Mouse (Mus musculus): ENCODE measurements around the gene 1700018F24Rik. TPM values are rescaled to one million over a fixed set of nuclear protein-coding genes. Genes with fewer than 3 reads are reported as not detected.
"Not testable (repeated sequence)": the region's sequence is repeated elsewhere in the genome, so short reads cannot be mapped to it uniquely, and the experiment has no call there.

The 1700018F24Rik gene
- polyA plus RNA-seq, 1 experiment from 2014 or later: not detected

GRCm38 (mm10) chr5:145016761-145017160 lies 26.0 kb upstream of the 1700018F24Rik start:
- WGBS: 43% methylated on average over 2 of the region's 2 CpGs
- ATAC-seq (ENCODE audit: insufficient read depth); DNase-seq: not testable (repeated sequence)

DNA sequence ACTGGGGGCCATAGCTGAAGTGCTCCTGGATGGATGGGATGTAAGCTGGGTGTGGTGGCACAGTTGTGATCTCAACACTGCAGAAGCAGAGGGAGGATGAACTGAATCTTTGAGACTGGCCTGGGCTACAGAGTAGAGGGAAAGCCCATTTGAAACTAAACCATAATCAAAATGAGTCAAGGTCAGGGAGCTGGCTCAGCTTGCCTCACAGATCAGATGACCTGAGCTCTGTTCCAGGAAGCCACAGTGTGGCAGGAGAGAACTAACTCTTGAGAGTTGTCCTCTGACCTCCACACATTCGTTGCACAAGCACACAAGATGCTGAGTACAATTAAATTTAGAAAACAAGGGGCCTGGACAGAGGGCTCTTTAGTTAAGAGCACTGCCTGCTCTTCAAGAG lies 22.5 kb upstream of the 1700018F24Rik start:
- not testable (repeated sequence) for H3K9ac ChIP-seq; H3K4me2 ChIP-seq; H3K9me3 ChIP-seq (ENCODE audit: low read depth, low read length); ATAC-seq (ENCODE audit: insufficient read depth); H3K4me1 ChIP-seq (ENCODE audit: insufficient read depth); H3K27me3 ChIP-seq (ENCODE audit: insufficient read depth, low read length); H3K27ac ChIP-seq (ENCODE audit: low read depth); H3K4me3 ChIP-seq (ENCODE audit: low read depth, low read length); H3K36me3 ChIP-seq (ENCODE audit: insufficient read depth); DNase-seq
- WGBS: 16% methylated on average over 1 of the region's 1 CpGs

More at GRCm38 (mm10) chr5:145016761-145017160, 26.0 kb upstream of the 1700018F24Rik start:
- not testable (repeated sequence) for H3K27me3 ChIP-seq (ENCODE audit: insufficient read depth, low read length); H3K4me1 ChIP-seq (ENCODE audit: insufficient read depth); H3K9me3 ChIP-seq (ENCODE audit: low read depth, low read length); H3K36me3 ChIP-seq (ENCODE audit: insufficient read depth); H3K4me2 ChIP-seq; H3K27ac ChIP-seq (ENCODE audit: low read depth); H3K4me3 ChIP-seq (ENCODE audit: low read depth, low read length); H3K9ac ChIP-seq
- TF ChIP-seq CTCF (IDR thresholded peaks at IDR 0.05; ENCODE audit: low read depth): peak; percentile 14; the same call in 1 of the 2 replicates

- not testable (repeated sequence) for H3K9ac ChIP-seq; DNase-seq; H3K36me3 ChIP-seq (ENCODE audit: insufficient read depth); H3K27me3 ChIP-seq (ENCODE audit: insufficient read depth, low read length); H3K9me3 ChIP-seq (ENCODE audit: low read depth, low read length); H3K27ac ChIP-seq (ENCODE audit: low read depth); H3K4me1 ChIP-seq (ENCODE audit: insufficient read depth); H3K4me3 ChIP-seq (ENCODE audit: low read depth, low read length); H3K4me2 ChIP-seq; ATAC-seq (ENCODE audit: insufficient read depth)
- WGBS: 23% methylated on average over 1 of the region's 1 CpGs
These were observed 22.1 kb upstream of the 1700018F24Rik start for GRCm38 (mm10) chr5:145020712-145021111.

GRCm38 (mm10) chr5:145030476-145030875 lies 12.3 kb upstream of the 1700018F24Rik start:
- WGBS: 68% methylated on average over 1 of the region's 1 CpGs
- H3K4me2 ChIP-seq; H3K4me1 ChIP-seq (ENCODE audit: insufficient read depth); H3K36me3 ChIP-seq (ENCODE audit: insufficient read depth); H3K9ac ChIP-seq; H3K27ac ChIP-seq (ENCODE audit: low read depth); ATAC-seq (ENCODE audit: insufficient read depth); H3K9me3 ChIP-seq (ENCODE audit: low read depth, low read length); DNase-seq; H3K27me3 ChIP-seq (ENCODE audit: insufficient read depth, low read length); H3K4me3 ChIP-seq (ENCODE audit: low read depth, low read length): not testable (repeated sequence)

DNA sequence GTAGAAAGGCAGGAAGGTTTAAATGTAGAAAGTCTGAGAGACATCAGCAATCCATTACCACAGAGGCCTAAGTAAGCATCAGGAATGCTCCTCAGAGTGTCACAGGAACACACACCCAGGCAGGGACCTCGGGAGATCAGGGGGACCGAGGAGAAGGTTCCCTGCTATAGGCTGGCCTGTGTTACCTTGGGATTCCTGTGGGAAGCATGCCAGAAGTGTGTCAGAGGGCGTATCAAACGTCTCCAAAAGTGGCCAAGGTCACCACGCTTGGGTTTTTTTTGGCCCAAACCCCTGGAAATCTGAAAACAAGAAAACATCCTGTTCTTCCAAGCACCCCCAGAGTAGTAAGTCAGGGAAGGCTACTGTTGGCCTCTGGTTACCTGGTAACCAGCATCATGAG lies 10.4 kb upstream of the 1700018F24Rik start, which contains the start of gene Gm4871:
Gene Gm4871, minus strand, starts transcription at position 364 of the 400 bp plus-strand sequence.
- H3K27ac ChIP-seq (ENCODE audit: low read depth); H3K4me2 ChIP-seq; DNase-seq; H3K4me3 ChIP-seq (ENCODE audit: low read depth, low read length); H3K4me1 ChIP-seq (ENCODE audit: insufficient read depth); H3K36me3 ChIP-seq (ENCODE audit: insufficient read depth); H3K9me3 ChIP-seq (ENCODE audit: low read depth, low read length); H3K27me3 ChIP-seq (ENCODE audit: insufficient read depth, low read length); ATAC-seq (ENCODE audit: insufficient read depth); H3K9ac ChIP-seq: not testable (repeated sequence)
- WGBS: 54% methylated on average over 5 of the region's 5 CpGs

- no peaks in the 10 kb centered on the region for H3K9me3 ChIP-seq (ENCODE audit: low read depth, low read length)
- DNase-seq: peak; percentile 44
- no peak overlapping the region for H3K27ac ChIP-seq (ENCODE audit: low read depth)
- no peaks in the 10 kb centered on the region for H3K27me3 ChIP-seq (ENCODE audit: insufficient read depth, low read length)
- H3K36me3 ChIP-seq (ENCODE audit: insufficient read depth): no peaks in the 10 kb centered on the region
- no peak overlapping the region for H3K9ac ChIP-seq
- TF ChIP-seq CTCF (IDR thresholded peaks at IDR 0.05; ENCODE audit: low read depth): peak; percentile 52
- H3K4me1 ChIP-seq (ENCODE audit: insufficient read depth): no peaks in the 10 kb centered on the region
- no peak overlapping the region for H3K4me2 ChIP-seq
- no peak for ATAC-seq (ENCODE audit: insufficient read depth)
- no peak overlapping the region for H3K4me3 ChIP-seq (ENCODE audit: low read depth, low read length)
- 44% methylated on average over 4 of the region's 4 CpGs for WGBS
These were observed 1.2 kb upstream of the 1700018F24Rik start for GRCm38 (mm10) chr5:145041628-145042027.

DNA sequence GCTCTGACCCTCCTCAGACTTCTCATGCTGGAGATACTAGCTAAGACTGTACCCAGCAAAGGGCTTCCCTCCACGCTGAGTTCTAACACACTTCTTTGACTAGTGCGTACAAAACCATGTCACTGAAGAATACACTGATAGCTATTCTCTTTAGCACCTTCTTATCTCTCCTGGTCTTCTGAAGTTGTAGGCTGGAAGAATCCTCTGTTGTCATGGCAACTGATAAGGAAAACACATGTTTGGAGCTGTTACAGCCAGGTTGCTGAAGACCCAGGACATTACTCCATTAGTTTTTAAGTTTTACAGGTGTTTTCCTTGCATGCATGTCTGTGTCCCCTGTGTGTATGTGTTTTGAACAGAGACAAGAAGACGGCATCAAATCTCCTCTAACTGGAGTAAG lies 11.4 kb downstream of the 1700018F24Rik start:
- H3K4me3 ChIP-seq (ENCODE audit: low read depth, low read length); H3K27ac ChIP-seq (ENCODE audit: low read depth); H3K4me1 ChIP-seq (ENCODE audit: insufficient read depth); DNase-seq; ATAC-seq (ENCODE audit: insufficient read depth); H3K9ac ChIP-seq; H3K9me3 ChIP-seq (ENCODE audit: low read depth, low read length); H3K4me2 ChIP-seq; H3K36me3 ChIP-seq (ENCODE audit: insufficient read depth); H3K27me3 ChIP-seq (ENCODE audit: insufficient read depth, low read length): not testable (repeated sequence)
- 33% methylated on average over 3 of the region's 3 CpGs for WGBS

GRCm38 (mm10) chr5:145057907-145058306 lies 15.1 kb downstream of the 1700018F24Rik start:
- Histone ChIP-seq H3K27me3 (ENCODE audit: insufficient read depth, low read length) (no peaks in the 10 kb centered on the region), H3K4me1 (ENCODE audit: insufficient read depth) (no peaks in the 10 kb centered on the region), H3K9ac (no peak overlapping the region), H3K9me3 (ENCODE audit: low read depth, low read length) (no peaks in the 10 kb centered on the region), H3K4me3 (ENCODE audit: low read depth, low read length) (no peak overlapping the region), H3K4me2 (no peak overlapping the region), H3K36me3 (ENCODE audit: insufficient read depth) (no peaks in the 10 kb centered on the region), H3K27ac (ENCODE audit: low read depth) (no peak overlapping the region)
- TF ChIP-seq CTCF (IDR thresholded peaks at IDR 0.05; ENCODE audit: low read depth): no peak
- DNase-seq (no peak), ATAC-seq (ENCODE audit: insufficient read depth) (no peak)
- 73% methylated on average over 8 of the region's 8 CpGs for WGBS

All from lung, embryonic 14.5 days (tissue).